ENCODE assay signal across 17 mouse cellular contexts in the genomic region with DNA sequence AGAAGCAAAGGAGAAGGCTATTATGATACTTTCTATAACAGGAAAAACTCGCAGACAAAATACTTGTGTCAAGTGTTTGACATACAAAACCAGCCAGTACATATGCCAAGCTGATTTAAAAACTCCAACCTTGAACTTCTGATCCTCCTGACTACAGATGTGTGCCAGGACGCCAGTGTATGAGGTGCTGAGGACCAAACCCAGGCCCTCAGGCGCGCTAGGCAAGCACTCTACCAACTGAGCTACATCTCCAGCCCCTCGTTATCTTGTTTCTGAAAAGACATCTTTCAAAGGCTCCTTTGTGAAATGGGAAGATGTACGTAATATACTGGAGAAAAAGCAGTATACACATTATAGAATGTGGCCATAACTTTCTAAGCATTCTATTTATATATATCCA. TPM values are rescaled to one million over a fixed set of nuclear protein-coding genes. Genes with fewer than 3 reads are reported as not detected.
A peak's percentile ranks its signal among the peaks of the same experiment; 100 is the strongest.
DNase-seq lines count a peak whose midpoint lies in the region; ATAC-seq lines count a peak whose summit lies in the region.
"Had no signal": no experiment of that assay in that cellular context is flagged by ENCODE, and none has a peak within 500 bp of the region (broad histone marks: within the 10 kb centered on the region; RNA-seq: fewer than 3 reads in every experiment).

No protein-coding gene starts in this region.

- ATAC-seq in lung, embryonic 15.5 days (ENCODE audit: borderline replicate concordance, extremely low read depth, low FRiP score, low TSS enrichment), result peak; percentile 32; the same call in 1 of the 2 replicates
- no peak for ATAC-seq in embryonic facial prominence, embryonic 15.5 days (ENCODE audit: insufficient number of reproducible peaks, low FRiP score, low TSS enrichment, low read depth)
- ATAC-seq: CD4-positive, CD25-positive, alpha-beta regulatory T cell, adult 4 months; forebrain, embryonic 14.5 days had no signal

- H3K9ac ChIP-seq in lung, embryonic 15.5 days, result no peak overlapping the region
- no peak overlapping the region for H3K9ac ChIP-seq in embryonic facial prominence, embryonic 15.5 days
- H3K9ac ChIP-seq: forebrain, postnatal 0 days; hindbrain, embryonic 12.5 days; hindbrain, embryonic 15.5 days had no signal

- 0 out of 2 replicates have a peak overlapping the region, but pooled peaks have one; percentile 31 for H3K27ac ChIP-seq in lung, embryonic 15.5 days
- H3K27ac ChIP-seq in embryonic facial prominence, embryonic 15.5 days (replicated peaks), result 0 out of 2 replicates have a peak overlapping the region, but pooled peaks have one; percentile 39
- H3K27ac ChIP-seq: hindbrain, embryonic 12.5 days; hindbrain, embryonic 15.5 days had no signal

- no peaks in the 10 kb centered on the region for H3K9me3 ChIP-seq in lung, embryonic 15.5 days
- no peaks in the 10 kb centered on the region; the same call in 1 of the 2 replicates for H3K9me3 ChIP-seq in embryonic facial prominence, embryonic 15.5 days (replicated peaks)
- H3K9me3 ChIP-seq: hindbrain, embryonic 15.5 days had no signal

- DNase-seq in lung, postnatal 25 days (ENCODE audit: low spot score), result no peak
- DNase-seq in lung, postnatal 4 days, result peak; percentile 6 to 52
- no peak for DNase-seq in lung, postnatal 10 days
- no peak for DNase-seq in liver
- DNase-seq: adrenal gland, adult 2 months; cerebellum, adult 11 months; cerebellum, adult 2 months; cerebellum, adult 9-11 months; cerebellum, postnatal 25 days had no signal

- 42% methylated on average over 6 of the region's 6 CpGs for WGBS in lung, embryonic 15.5 days
- WGBS in embryonic facial prominence, embryonic 15.5 days, result 72% methylated on average over 6 of the region's 6 CpGs

- no peak overlapping the region for H3K4me2 ChIP-seq in lung, embryonic 15.5 days
- no peak overlapping the region for H3K4me2 ChIP-seq in embryonic facial prominence, embryonic 15.5 days (replicated peaks)
- H3K4me2 ChIP-seq: heart, embryonic 11.5 days; hindbrain, embryonic 12.5 days; hindbrain, embryonic 15.5 days had no signal

- peaks cover 28% of the 10 kb centered on the region for H3K4me1 ChIP-seq in lung, embryonic 15.5 days
- H3K4me1 ChIP-seq in embryonic facial prominence, embryonic 15.5 days, result peaks cover 26% of the 10 kb centered on the region

- no peaks in the 10 kb centered on the region for H3K36me3 ChIP-seq in lung, embryonic 15.5 days
- no peaks in the 10 kb centered on the region for H3K36me3 ChIP-seq in embryonic facial prominence, embryonic 15.5 days
- H3K36me3 ChIP-seq: hindbrain, embryonic 12.5 days; hindbrain, embryonic 15.5 days had no signal

- no peaks in the 10 kb centered on the region for H3K27me3 ChIP-seq in lung, embryonic 15.5 days
- no peaks in the 10 kb centered on the region for H3K27me3 ChIP-seq in embryonic facial prominence, embryonic 15.5 days
- H3K27me3 ChIP-seq: hindbrain, embryonic 12.5 days; hindbrain, embryonic 15.5 days had no signal

- no peak overlapping the region for H3K4me3 ChIP-seq in lung, embryonic 15.5 days
- no peak overlapping the region for H3K4me3 ChIP-seq in embryonic facial prominence, embryonic 15.5 days (replicated peaks)
- H3K4me3 ChIP-seq: hindbrain, embryonic 12.5 days; hindbrain, embryonic 15.5 days had no signal

RNA-seq across cellular contexts. Expression of gene Pdzd2, which starts 59.7 kb away (rescaled TPM):
- polyA plus RNA-seq in lung, embryonic 15.5 days (2015; fragmentation: Nextera tagmentation; extraction: Ambion mirVana), result 32.5 and 39.8 TPM in 2 replicates
- 39.4 and 43.7 TPM in 2 replicates for polyA plus RNA-seq in embryonic facial prominence, embryonic 15.5 days (2015; fragmentation: Nextera tagmentation; extraction: Ambion mirVana)

Comparison
In these comparisons a context has a peak if more than half of its experiments do, and no peak if none do; other contexts are left out.
1. DNase-seq: peak in lung, postnatal 4 days (2 of 2); none in lung, postnatal 25 days (single experiment), lung, postnatal 10 days (single experiment) and liver (single experiment).